Mouse (Mus musculus): ENCODE data around the gene Pard6a.

- TF ChIP-seq CTCF (IDR thresholded peaks at IDR 0.05; ENCODE audit: insufficient read depth, low read depth, low read length) (no peak), POLR2A (IDR thresholded peaks at IDR 0.05; ENCODE audit: insufficient read depth, low read depth, low read length) (no peak)
These were observed 21.9 kb downstream of the Pard6a start for GRCm38 (mm10) chr8:105722861-105723260.

All from olfactory bulb, adult 2 months (tissue).